Mouse (Mus musculus): Measurements from ENCODE around the gene Nr1d2. TPM values are rescaled to one million over a fixed set of nuclear protein-coding genes. Genes with fewer than 3 reads are reported as not detected.
"Not testable (repeated sequence)": the region's sequence is repeated elsewhere in the genome, so short reads cannot be mapped to it uniquely, and the experiment has no call there.

Nr1d2 gene
- polyA plus RNA-seq, 1 experiment: 35.8 TPM

DNA sequence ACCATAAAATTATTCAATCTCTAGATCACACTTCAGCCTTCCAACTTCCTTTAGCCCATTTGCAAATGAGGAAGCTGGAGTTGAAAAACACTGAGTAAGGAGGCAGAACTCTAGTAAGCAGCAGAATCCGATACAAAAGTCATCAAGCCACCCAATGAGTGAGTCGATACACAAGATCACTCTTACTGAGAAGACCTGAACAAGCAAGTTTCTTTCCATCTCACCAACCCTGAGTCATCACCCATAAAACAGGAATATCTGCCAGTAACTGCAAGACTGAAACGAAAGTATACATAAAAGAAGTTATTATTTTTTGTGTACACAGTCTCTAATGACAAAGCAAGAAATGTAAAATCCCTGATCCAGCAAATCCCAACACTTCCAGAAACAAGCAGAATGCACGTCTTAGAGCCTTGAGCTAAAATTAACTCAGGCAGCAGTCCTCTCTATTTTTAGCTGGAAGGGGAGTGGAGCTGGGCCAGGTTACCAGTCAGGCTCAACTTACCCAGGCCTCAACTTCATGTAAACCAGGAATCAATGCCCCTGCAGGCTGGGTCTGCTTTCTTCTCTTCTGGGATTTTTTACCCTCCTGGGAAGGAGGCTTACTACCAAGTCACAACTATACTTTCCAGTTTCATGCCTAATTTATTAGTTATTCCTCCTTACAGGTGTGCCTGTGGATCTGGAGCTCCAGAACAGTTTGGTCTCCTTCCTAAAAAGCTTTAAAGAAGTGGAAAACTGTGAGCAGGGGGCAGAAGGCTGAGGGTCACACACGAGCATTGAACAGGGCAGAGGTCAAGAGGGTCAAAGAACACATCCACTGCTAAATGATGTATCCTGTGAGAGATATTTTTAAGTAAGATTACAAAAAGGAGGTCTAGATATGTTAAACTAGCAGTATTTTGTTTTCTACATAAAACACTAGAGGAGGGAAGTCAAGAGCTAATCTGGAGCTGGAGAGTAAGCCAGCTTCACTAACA lies 4.7 kb downstream of the Nr1d2 start:
- Histone ChIP-seq H3K27ac (ENCODE audit: insufficient read depth, low read length) (peak overlapping the region; percentile 87), H3K4me3 (ENCODE audit: insufficient read depth, low read length) (no peak overlapping the region), H3K4me1 (ENCODE audit: control insufficient read depth, insufficient read depth, low read length) (peaks cover 8% of the 10 kb centered on the region; the same call in 1 of the 2 replicates)
- TF ChIP-seq POLR2A (IDR thresholded peaks at IDR 0.05; ENCODE audit: low read depth, low read length): no peak
- no peak for TF ChIP-seq CTCF (IDR thresholded peaks at IDR 0.05; ENCODE audit: borderline replicate concordance, insufficient read depth, low read length)

GRCm38 (mm10) chr14:18233076-18233475 lies 5.9 kb downstream of the Nr1d2 start:
- TF ChIP-seq CTCF (IDR thresholded peaks at IDR 0.05; ENCODE audit: borderline replicate concordance, insufficient read depth, low read length): no peak
- TF ChIP-seq POLR2A (IDR thresholded peaks at IDR 0.05; ENCODE audit: low read depth, low read length): no peak
- no peak overlapping the region for H3K4me3 ChIP-seq (ENCODE audit: insufficient read depth, low read length)
- H3K4me1 ChIP-seq (ENCODE audit: control insufficient read depth, insufficient read depth, low read length): peaks cover 8% of the 10 kb centered on the region; the same call in 1 of the 2 replicates
- no peak overlapping the region; the same call in 1 of the 2 replicates for H3K27ac ChIP-seq (ENCODE audit: insufficient read depth, low read length)

- not testable (repeated sequence) for H3K27ac ChIP-seq (ENCODE audit: insufficient read depth, low read length); H3K4me1 ChIP-seq (ENCODE audit: control insufficient read depth, insufficient read depth, low read length)
Measured at GRCm38 (mm10) chr14:18231866-18232265, 7.1 kb downstream of the Nr1d2 start.

DNA sequence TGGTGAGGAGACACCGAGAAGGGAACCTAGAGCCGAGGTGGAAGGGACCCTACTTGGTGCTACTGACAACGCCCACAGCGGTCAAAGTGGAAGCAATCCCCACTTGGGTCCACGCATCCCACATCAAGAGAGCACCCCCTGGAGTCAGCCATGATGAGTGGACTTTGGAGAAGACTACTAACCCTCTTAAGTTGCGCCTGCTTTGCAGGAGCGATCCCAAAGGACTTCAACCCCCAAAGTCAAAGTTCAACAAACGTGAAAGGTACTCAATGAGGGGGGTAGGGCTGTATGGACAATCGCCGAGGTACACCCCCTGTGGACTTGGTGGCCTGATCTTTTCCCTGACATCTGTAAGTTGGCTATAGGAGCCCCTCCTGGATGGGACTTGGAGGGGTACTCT lies 9.2 kb downstream of the Nr1d2 start:
- not testable (repeated sequence) for H3K4me3 ChIP-seq (ENCODE audit: insufficient read depth, low read length); H3K4me1 ChIP-seq (ENCODE audit: control insufficient read depth, insufficient read depth, low read length); H3K27ac ChIP-seq (ENCODE audit: insufficient read depth, low read length)

More at GRCm38 (mm10) chr14:18231866-18232265, 7.1 kb downstream of the Nr1d2 start:
- H3K4me3 ChIP-seq (ENCODE audit: insufficient read depth, low read length): not testable (repeated sequence)

- H3K4me3 ChIP-seq (ENCODE audit: insufficient read depth, low read length); H3K4me1 ChIP-seq (ENCODE audit: control insufficient read depth, insufficient read depth, low read length); H3K27ac ChIP-seq (ENCODE audit: insufficient read depth, low read length): not testable (repeated sequence)
Measured at GRCm38 (mm10) chr14:18226181-18226580, 12.7 kb downstream of the Nr1d2 start.

GRCm38 (mm10) chr14:18225431-18225830 lies 13.5 kb downstream of the Nr1d2 start:
- H3K27ac ChIP-seq (ENCODE audit: insufficient read depth, low read length); H3K4me1 ChIP-seq (ENCODE audit: control insufficient read depth, insufficient read depth, low read length); H3K4me3 ChIP-seq (ENCODE audit: insufficient read depth, low read length): not testable (repeated sequence)

GRCm38 (mm10) chr14:18221977-18222376 lies 16.9 kb downstream of the Nr1d2 start:
- no peak overlapping the region for H3K4me3 ChIP-seq (ENCODE audit: insufficient read depth, low read length)
- no peak overlapping the region for H3K27ac ChIP-seq (ENCODE audit: insufficient read depth, low read length)
- H3K4me1 ChIP-seq (ENCODE audit: control insufficient read depth, insufficient read depth, low read length): no peaks in the 10 kb centered on the region
- TF ChIP-seq CTCF (IDR thresholded peaks at IDR 0.05; ENCODE audit: borderline replicate concordance, insufficient read depth, low read length) (no peak), POLR2A (IDR thresholded peaks at IDR 0.05; ENCODE audit: low read depth, low read length) (no peak)

- no peak overlapping the region for H3K27ac ChIP-seq (ENCODE audit: insufficient read depth, low read length)
- TF ChIP-seq POLR2A (IDR thresholded peaks at IDR 0.05; ENCODE audit: low read depth, low read length) (no peak), CTCF (IDR thresholded peaks at IDR 0.05; ENCODE audit: borderline replicate concordance, insufficient read depth, low read length) (no peak)
- H3K4me3 ChIP-seq (ENCODE audit: insufficient read depth, low read length): no peak overlapping the region
- no peaks in the 10 kb centered on the region for H3K4me1 ChIP-seq (ENCODE audit: control insufficient read depth, insufficient read depth, low read length)
Measured at GRCm38 (mm10) chr14:18217158-18217557, 21.8 kb downstream of the Nr1d2 start.

DNA sequence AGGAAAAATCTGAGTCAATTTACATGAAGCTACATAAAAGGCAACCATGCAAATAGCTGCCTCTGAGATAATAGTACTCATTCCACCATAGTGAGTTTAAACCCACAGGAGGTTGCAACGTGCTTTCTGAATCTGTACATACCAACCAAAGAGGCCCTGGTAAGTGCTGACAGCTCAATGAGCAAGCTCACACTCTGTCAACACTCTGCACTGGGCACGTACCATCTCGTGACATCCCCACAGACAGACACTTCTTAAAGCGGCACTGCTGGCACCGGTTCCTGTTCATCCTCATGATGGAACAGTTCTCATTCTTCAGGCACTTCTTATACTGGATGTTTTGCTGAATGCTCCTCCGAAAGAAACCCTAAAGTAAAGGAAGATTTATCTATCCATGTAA lies 22.5 kb downstream of the Nr1d2 start:
- TF ChIP-seq CTCF (IDR thresholded peaks at IDR 0.05; ENCODE audit: borderline replicate concordance, insufficient read depth, low read length): no peak
- no peak for TF ChIP-seq POLR2A (IDR thresholded peaks at IDR 0.05; ENCODE audit: low read depth, low read length)
- no peak overlapping the region for H3K4me3 ChIP-seq (ENCODE audit: insufficient read depth, low read length)
- no peak overlapping the region for H3K27ac ChIP-seq (ENCODE audit: insufficient read depth, low read length)
- H3K4me1 ChIP-seq (ENCODE audit: control insufficient read depth, insufficient read depth, low read length): no peaks in the 10 kb centered on the region

GRCm38 (mm10) chr14:18210795-18211194 lies 28.1 kb downstream of the Nr1d2 start:
- Histone ChIP-seq H3K27ac (ENCODE audit: insufficient read depth, low read length) (no peak overlapping the region), H3K4me3 (ENCODE audit: insufficient read depth, low read length) (no peak overlapping the region), H3K4me1 (ENCODE audit: control insufficient read depth, insufficient read depth, low read length) (no peaks in the 10 kb centered on the region)
- peak; percentile 46; the same call in 1 of the 2 replicates for TF ChIP-seq CTCF (IDR thresholded peaks at IDR 0.05; ENCODE audit: borderline replicate concordance, insufficient read depth, low read length)
- TF ChIP-seq POLR2A (IDR thresholded peaks at IDR 0.05; ENCODE audit: low read depth, low read length): no peak

GRCm38 (mm10) chr14:18204315-18204714 lies 34.6 kb downstream of the Nr1d2 start:
- not testable (repeated sequence) for H3K4me1 ChIP-seq (ENCODE audit: control insufficient read depth, insufficient read depth, low read length); H3K27ac ChIP-seq (ENCODE audit: insufficient read depth, low read length); H3K4me3 ChIP-seq (ENCODE audit: insufficient read depth, low read length)
